Mouse (Mus musculus): Measurements from ENCODE around the gene Hes5.

The Hes5 gene

GRCm38 (mm10) chr4:154934800-154935199 is 25.9 kb upstream of the Hes5 start:
- no peak for TF ChIP-seq GATA4 (IDR thresholded peaks at IDR 0.05; ENCODE audit: insufficient replicate concordance, low read length)

- TF ChIP-seq GATA4 (IDR thresholded peaks at IDR 0.05; ENCODE audit: insufficient replicate concordance, low read length): no peak
These were observed 24.9 kb upstream of the Hes5 start for GRCm38 (mm10) chr4:154935788-154936187.

- no peak for TF ChIP-seq GATA4 (IDR thresholded peaks at IDR 0.05; ENCODE audit: insufficient replicate concordance, low read length)
These were observed 24.0 kb upstream of the Hes5 start for GRCm38 (mm10) chr4:154936542-154937255.

- TF ChIP-seq GATA4 (IDR thresholded peaks at IDR 0.05; ENCODE audit: insufficient replicate concordance, low read length): no peak
These were observed 23.0 kb upstream of the Hes5 start for GRCm38 (mm10) chr4:154937746-154938145.

- no peak for TF ChIP-seq GATA4 (IDR thresholded peaks at IDR 0.05; ENCODE audit: insufficient replicate concordance, low read length)
These were observed 20.6 kb upstream of the Hes5 start for GRCm38 (mm10) chr4:154940156-154940555.

- no peak for TF ChIP-seq GATA4 (IDR thresholded peaks at IDR 0.05; ENCODE audit: insufficient replicate concordance, low read length)
These were observed 18.9 kb upstream of the Hes5 start for GRCm38 (mm10) chr4:154941831-154942230.

- TF ChIP-seq GATA4 (IDR thresholded peaks at IDR 0.05; ENCODE audit: insufficient replicate concordance, low read length): no peak
These were observed 17.9 kb upstream of the Hes5 start for GRCm38 (mm10) chr4:154942632-154943322.

GRCm38 (mm10) chr4:154943323-154944039 is 17.2 kb upstream of the Hes5 start:
- TF ChIP-seq GATA4 (IDR thresholded peaks at IDR 0.05; ENCODE audit: insufficient replicate concordance, low read length): no peak

- TF ChIP-seq GATA4 (IDR thresholded peaks at IDR 0.05; ENCODE audit: insufficient replicate concordance, low read length): no peak
These were observed 16.6 kb upstream of the Hes5 start for GRCm38 (mm10) chr4:154944121-154944590.

- no peak for TF ChIP-seq GATA4 (IDR thresholded peaks at IDR 0.05; ENCODE audit: insufficient replicate concordance, low read length)
These were observed 14.4 kb upstream of the Hes5 start for GRCm38 (mm10) chr4:154946319-154946718.

- no peak for TF ChIP-seq GATA4 (IDR thresholded peaks at IDR 0.05; ENCODE audit: insufficient replicate concordance, low read length)
These were observed 12.4 kb upstream of the Hes5 start for GRCm38 (mm10) chr4:154948066-154948939.

- no peak for TF ChIP-seq GATA4 (IDR thresholded peaks at IDR 0.05; ENCODE audit: insufficient replicate concordance, low read length)
These were observed 11.7 kb upstream of the Hes5 start for GRCm38 (mm10) chr4:154948940-154949588.

GRCm38 (mm10) chr4:154949589-154949982 is 11.1 kb upstream of the Hes5 start:
- no peak for TF ChIP-seq GATA4 (IDR thresholded peaks at IDR 0.05; ENCODE audit: insufficient replicate concordance, low read length)

- TF ChIP-seq GATA4 (IDR thresholded peaks at IDR 0.05; ENCODE audit: insufficient replicate concordance, low read length): no peak
These were observed 8.1 kb upstream of the Hes5 start for GRCm38 (mm10) chr4:154952461-154953241.

All from liver, adult (tissue).